Mouse (Mus musculus) megakaryocyte, embryonic 14.5 days (primary cell): ENCODE data around the gene Zfp69.

Source experiments
- FLI1 ChIP-seq: IDR thresholded peaks from 2 replicates; pipeline ENCODE4 v1.6.1; 2012; ENCODE audit warnings: low read length, inconsistent platforms, mixed read lengths
- GATA1 ChIP-seq: IDR thresholded peaks from 3 replicates; pipeline ENCODE4 v1.6.1; 2012; ENCODE audit warnings: mixed read lengths, low read length, inconsistent platforms, borderline replicate concordance

DNA sequence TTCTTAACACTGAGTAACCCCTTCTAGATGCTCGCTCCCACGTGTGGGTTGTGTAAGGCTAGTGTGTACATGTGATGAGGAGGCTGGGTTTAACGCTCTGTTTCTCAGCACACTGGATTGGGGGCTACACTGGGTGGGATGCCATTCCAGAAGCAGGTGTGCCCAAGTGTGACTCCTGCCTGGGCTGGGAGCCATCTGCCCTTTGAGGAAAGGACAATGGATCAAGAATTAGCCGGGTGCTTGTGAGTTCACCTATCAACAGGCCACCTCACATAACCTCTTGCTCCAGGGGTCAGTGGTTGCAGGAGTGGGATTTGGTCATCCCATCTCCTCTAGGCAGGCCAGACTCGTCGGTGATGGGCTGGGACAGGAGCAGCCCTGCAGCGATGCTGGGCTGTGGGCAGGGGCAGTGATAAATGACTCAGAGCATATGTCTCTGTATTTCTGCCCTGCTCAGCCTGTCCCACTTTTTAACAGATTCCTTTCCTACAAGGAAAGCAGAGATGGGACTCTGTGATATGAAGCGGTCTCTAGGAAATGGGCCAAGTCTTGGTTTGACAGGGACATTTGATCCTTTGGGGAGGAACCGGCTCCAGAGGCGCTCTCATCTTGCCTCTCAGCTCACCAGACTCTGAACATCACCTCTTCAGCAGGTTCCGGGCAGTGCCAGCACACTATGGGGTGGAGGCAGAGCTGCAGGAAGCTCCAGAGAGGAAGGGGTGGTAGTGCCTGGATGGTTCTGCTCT, 57.7 kb downstream of the Zfp69 start:
- TF ChIP-seq GATA1 = no peak
- no peak for TF ChIP-seq FLI1
